Mouse (Mus musculus) left cerebral cortex, adult 2 months (tissue): Measurements from ENCODE around the gene Man1a2. TPM values are rescaled to one million over a fixed set of nuclear protein-coding genes. Genes with fewer than 3 reads are reported as not detected.

Source experiments
- DNase-seq, 2 experiments: peaks; one replicate each; pipeline ENCODE4 v3.0.0; 2021 to 2022; ENCODE audit warnings: low spot score in 2 of 2, mixed read lengths in 1 of 2; ENCODE audit errors: extremely low spot score in 1 of 2
- H3K27ac ChIP-seq: fragments of 200-600 bp; 2 replicates; pipeline ENCODE4 v1.8.1; 2022
- H3K4me3 ChIP-seq: fragments of 200-600 bp; 2 replicates; pipeline ENCODE4 v1.8.1; 2022
- CTCF ChIP-seq: fragments of 200-600 bp; IDR thresholded peaks from 2 replicates; pipeline ENCODE4 v1.8.1; 2022; ENCODE audit warnings: antibody characterized with exemption, mild to moderate bottlenecking, moderate library complexity
- intact Hi-C: fragments of 180-260 bp; cut with DNase I; formaldehyde crosslinking; loops from one replicate; pipeline ENCODE4 v1.15.1; 2025
- total RNA-seq, 2 experiments: library from RNA; stranded (reverse); gene quantifications; 2 replicates each; pipeline ENCODE4 v1.2.3; 2021

The Man1a2 gene
- total RNA-seq, 2 experiments from 2014 or later, result 166 to 170 TPM

- TF ChIP-seq CTCF, result no peak
- intact Hi-C loops, result no loop called here
- Histone ChIP-seq H3K27ac (no peak overlapping the region), H3K4me3 (no peak overlapping the region)
- DNase-seq, result no peak
Measured at GRCm38 (mm10) chr3:100610916-100611315, 74.4 kb downstream of the Man1a2 start.

GRCm38 (mm10) chr3:100604539-100604938, 80.8 kb downstream of the Man1a2 start:
- no peak overlapping the region for H3K4me3 ChIP-seq
- H3K27ac ChIP-seq, result no peak overlapping the region
- intact Hi-C loops, result no loop called here

GRCm38 (mm10) chr3:100599265-100599820, 86.0 kb downstream of the Man1a2 start:
- TF ChIP-seq CTCF, result no peak
- peak overlapping the region; percentile 53 for H3K27ac ChIP-seq
- intact Hi-C loops, result loop anchor here (5.0 kb wide), 1 partner anchor 83 kb away; no protein-coding TSS in a partner anchor
- no peak overlapping the region for H3K4me3 ChIP-seq
- no peak for DNase-seq

More at GRCm38 (mm10) chr3:100604539-100604938, 80.8 kb downstream of the Man1a2 start:
- DNase-seq, result no peak
- no peak for TF ChIP-seq CTCF

GRCm38 (mm10) chr3:100591053-100591452, 94.2 kb downstream of the Man1a2 start:
- no peak overlapping the region for H3K4me3 ChIP-seq

GRCm38 (mm10) chr3:100582721-100583355, 102.5 kb downstream of the Man1a2 start:
- TF ChIP-seq CTCF, result no peak
- no peak for DNase-seq
- Histone ChIP-seq H3K27ac (no peak overlapping the region), H3K4me3 (no peak overlapping the region)
- intact Hi-C loops, result no loop called here

More at GRCm38 (mm10) chr3:100591053-100591452, 94.2 kb downstream of the Man1a2 start:
- H3K27ac ChIP-seq, result no peak overlapping the region
- no peak for TF ChIP-seq CTCF
- no peak for DNase-seq
- intact Hi-C loops, result no loop called here

GRCm38 (mm10) chr3:100572571-100573183, 112.6 kb downstream of the Man1a2 start:
- no peak for DNase-seq
- Histone ChIP-seq H3K4me3 (no peak overlapping the region), H3K27ac (no peak overlapping the region; the same call in 1 of the 2 replicates)
- TF ChIP-seq CTCF, result no peak
- intact Hi-C loops, result loop anchor here (2.0 kb wide), 1 partner anchor 112 kb away; the partner anchor contains the start of gene Man1a2

GRCm38 (mm10) chr3:100568443-100569390, 116.6 kb downstream of the Man1a2 start:
- no peak for DNase-seq
- intact Hi-C loops, result no loop called here

GRCm38 (mm10) chr3:100563565-100563964, 121.7 kb downstream of the Man1a2 start:
- no peak overlapping the region for H3K27ac ChIP-seq
- no peak for TF ChIP-seq CTCF
- H3K4me3 ChIP-seq, result no peak overlapping the region
- intact Hi-C loops, result loop anchor here (2.0 kb wide), 1 partner anchor 205 kb away; no protein-coding TSS in a partner anchor
- DNase-seq, result no peak

More at GRCm38 (mm10) chr3:100568443-100569390, 116.6 kb downstream of the Man1a2 start:
- peak; percentile 86 for TF ChIP-seq CTCF
- no peak overlapping the region for H3K27ac ChIP-seq
- no peak overlapping the region for H3K4me3 ChIP-seq

- no peak overlapping the region for H3K27ac ChIP-seq
- TF ChIP-seq CTCF, result no peak
- intact Hi-C loops, result loop anchor here (2.0 kb wide), 1 partner anchor 204 kb away; no protein-coding TSS in a partner anchor
- DNase-seq, result no peak
- H3K4me3 ChIP-seq, result no peak overlapping the region
Measured at GRCm38 (mm10) chr3:100562455-100562854, 122.8 kb downstream of the Man1a2 start.

GRCm38 (mm10) chr3:100561561-100562175, 123.6 kb downstream of the Man1a2 start:
- no peak for DNase-seq
- Histone ChIP-seq H3K27ac (no peak overlapping the region), H3K4me3 (no peak overlapping the region)
- no peak for TF ChIP-seq CTCF
- intact Hi-C loops, result loop anchor here (2.0 kb wide), 1 partner anchor 203 kb away; no protein-coding TSS in a partner anchor

GRCm38 (mm10) chr3:100559431-100559830, 125.9 kb downstream of the Man1a2 start:
- no peak for TF ChIP-seq CTCF
- intact Hi-C loops, result loop anchor here (5.0 kb wide), 2 partner anchors 137 to 372 kb away; no protein-coding TSS in a partner anchor
- no peak for DNase-seq
- Histone ChIP-seq H3K27ac (no peak overlapping the region), H3K4me3 (no peak overlapping the region)
